Mouse (Mus musculus): ENCODE measurements at regions not wholly inside any gene's neighbourhood (a gene's known extent, or its start where the extent isn't known, plus 50 kb on each side); places are given as distances from the start of the nearest gene placed in this dataset.

GRCm38 (mm10) chr3:41353021-41353420 lies 202.5 kb upstream of the Jade1 start:
- Histone ChIP-seq H3K4me2 (ENCODE audit: insufficient read depth, low read depth, poor library complexity, severe bottlenecking) (no peak overlapping the region), H3K27me3 (replicated peaks) (no peaks in the 10 kb centered on the region), H3K79me2 (replicated peaks; ENCODE audit: control insufficient read depth, extremely low read depth, insufficient read depth, poor library complexity, severe bottlenecking) (no peaks in the 10 kb centered on the region), H3K4me1 (ENCODE audit: control insufficient read depth in 1 of 2, insufficient read depth in 2 of 2) (no peaks in the 10 kb centered on the region), H3K27ac (ENCODE audit: insufficient read depth, low read depth) (no peak overlapping the region), H3K9ac (ENCODE audit: insufficient read depth, low read depth) (no peak overlapping the region), H3K4me3 (replicated peaks in 1 of 3; ENCODE audit: low read depth in 2 of 3, low read length in 2 of 3, poor library complexity in 1 of 3) (no peak overlapping the region), H3K36me3 (replicated peaks in 1 of 2; ENCODE audit: control insufficient read depth in 1 of 2, insufficient read depth in 1 of 2, low read length in 1 of 2) (no peaks in the 10 kb centered on the region), H3K9me3 (replicated peaks; ENCODE audit: low read length) (no peaks in the 10 kb centered on the region)
- no peak for TF ChIP-seq POLR2A (IDR thresholded peaks at IDR 0.05; ENCODE audit: low read depth, low read length)
- TF ChIP-seq IRF4 (IDR thresholded peaks at IDR 0.05; ENCODE audit: low read depth, low read length): no peak
- no peak for TF ChIP-seq ELF1 (IDR thresholded peaks at IDR 0.05; ENCODE audit: low read depth, low read length)
- no peak for TF ChIP-seq JUN (IDR thresholded peaks at IDR 0.05; ENCODE audit: insufficient read depth, low read depth, low read length)
- no peak for TF ChIP-seq SMC3 (IDR thresholded peaks at IDR 0.05; ENCODE audit: low read depth, low read length)
- no peak for TF ChIP-seq NRF1 (IDR thresholded peaks at IDR 0.05; ENCODE audit: low read depth, low read length)
- no peak for TF ChIP-seq MEF2A (IDR thresholded peaks at IDR 0.05; ENCODE audit: borderline replicate concordance, low read depth, low read length)
- TF ChIP-seq KAT2A (IDR thresholded peaks at IDR 0.05; ENCODE audit: insufficient replicate concordance, low read length): no peak
- no peak for TF ChIP-seq JUND (conservative IDR thresholded peaks at IDR 0.05; ENCODE audit: low read depth, low read length)
- TF ChIP-seq TCF12 (IDR thresholded peaks at IDR 0.05; ENCODE audit: low read depth, low read length): no peak
- TF ChIP-seq E2F4 (IDR thresholded peaks at IDR 0.05; ENCODE audit: insufficient replicate concordance, low read depth, low read length): no peak
- dilution Hi-C loops (cut with MboI; ENCODE audit: extremely low pct_ligation_motif_present, extremely low pct_unique_long_range_greater_than_20kb, low sequenced_read_pairs): no loop called here
- DNase-seq (ENCODE audit: extremely low read depth): no peak
- in situ Hi-C loops (cut with MboI; ENCODE audit: low pct_ligation_motif_present, low pct_unique_long_range_greater_than_20kb, low sequenced_read_pairs): loop anchor here (25.0 kb wide), 1 partner anchor 209 kb away; the partner anchor contains the start of gene Jade1

- Histone ChIP-seq H3K4me1 (ENCODE audit: control insufficient read depth in 1 of 2, insufficient read depth in 2 of 2) (no peaks in the 10 kb centered on the region), H3K79me2 (replicated peaks; ENCODE audit: control insufficient read depth, extremely low read depth, insufficient read depth, poor library complexity, severe bottlenecking) (no peaks in the 10 kb centered on the region), H3K9me3 (replicated peaks; ENCODE audit: low read length) (no peaks in the 10 kb centered on the region), H3K27ac (ENCODE audit: insufficient read depth, low read depth) (no peak overlapping the region), H3K27me3 (replicated peaks) (no peaks in the 10 kb centered on the region), H3K4me3 (replicated peaks in 1 of 3; ENCODE audit: low read depth in 2 of 3, low read length in 2 of 3, poor library complexity in 1 of 3) (no peak overlapping the region), H3K9ac (ENCODE audit: insufficient read depth, low read depth) (no peak overlapping the region), H3K4me2 (ENCODE audit: insufficient read depth, low read depth, poor library complexity, severe bottlenecking) (no peak overlapping the region), H3K36me3 (replicated peaks in 1 of 2; ENCODE audit: control insufficient read depth in 1 of 2, insufficient read depth in 1 of 2, low read length in 1 of 2) (no peaks in the 10 kb centered on the region)
- TF ChIP-seq PAX5 (IDR thresholded peaks at IDR 0.05; ENCODE audit: low read length) (no peak), ZNF384 (IDR thresholded peaks at IDR 0.05; ENCODE audit: low read depth, low read length) (no peak), E2F4 (IDR thresholded peaks at IDR 0.05; ENCODE audit: insufficient replicate concordance, low read depth, low read length) (no peak), TCF12 (IDR thresholded peaks at IDR 0.05; ENCODE audit: low read depth, low read length) (no peak), NRF1 (IDR thresholded peaks at IDR 0.05; ENCODE audit: low read depth, low read length) (no peak), USF2 (conservative IDR thresholded peaks at IDR 0.05; ENCODE audit: low read depth, low read length) (no peak), JUN (IDR thresholded peaks at IDR 0.05; ENCODE audit: insufficient read depth, low read depth, low read length) (no peak), TBP (conservative IDR thresholded peaks at IDR 0.05; ENCODE audit: low read depth, low read length) (no peak), MAZ (IDR thresholded peaks at IDR 0.05; ENCODE audit: low read depth, low read length) (no peak), POLR2AphosphoS2 (IDR thresholded peaks at IDR 0.05; ENCODE audit: low read depth, low read length) (no peak), USF1 (IDR thresholded peaks at IDR 0.05; ENCODE audit: low read depth, low read length) (no peak), ELF1 (IDR thresholded peaks at IDR 0.05; ENCODE audit: low read depth, low read length) (no peak), ZMIZ1 (IDR thresholded peaks at IDR 0.05; ENCODE audit: low read depth, low read length) (no peak), CTCF (conservative IDR thresholded peaks at IDR 0.05 in 1 of 2, IDR thresholded peaks at IDR 0.05 in 1 of 2; ENCODE audit: low read depth in 2 of 2, low read length in 2 of 2) (no peak), NELFE (IDR thresholded peaks at IDR 0.05; ENCODE audit: low read depth, low read length) (no peak), CHD2 (IDR thresholded peaks at IDR 0.05; ENCODE audit: low read length) (no peak), IRF4 (IDR thresholded peaks at IDR 0.05; ENCODE audit: low read depth, low read length) (no peak), CHD1 (IDR thresholded peaks at IDR 0.05; ENCODE audit: low read depth, low read length) (no peak), MEF2A (IDR thresholded peaks at IDR 0.05; ENCODE audit: borderline replicate concordance, low read depth, low read length) (no peak)
- dilution Hi-C loops (cut with MboI; ENCODE audit: extremely low pct_ligation_motif_present, extremely low pct_unique_long_range_greater_than_20kb, low sequenced_read_pairs) (no loop called here), in situ Hi-C loops (cut with MboI; ENCODE audit: low pct_ligation_motif_present, low pct_unique_long_range_greater_than_20kb, low sequenced_read_pairs) (loop anchor here (25.0 kb wide), 1 partner anchor 211 kb away; the partner anchor contains the start of gene Jade1)
- no peak for DNase-seq (ENCODE audit: extremely low read depth)
Observed at GRCm38 (mm10) chr3:41351786-41352185, 203.7 kb upstream of the Jade1 start.

All from CH12.LX (cell line).